Mouse (Mus musculus): ENCODE results near the gene Galnt10. TPM values are rescaled to one million over a fixed set of nuclear protein-coding genes. Genes with fewer than 3 reads are reported as not detected.

The Galnt10 gene
- polyA plus RNA-seq, 1 experiment from 2014 or later, result 6.1 TPM

GRCm38 (mm10) chr11:57631805-57632485 lies 13.3 kb upstream of the Galnt10 start:
- Histone ChIP-seq H3K27me3 (replicated peaks; ENCODE audit: insufficient read depth, low read length) (0 out of 2 replicates have a peak, but pooled peaks cover 4% of the 10 kb centered on the region), H3K9ac (replicated peaks; ENCODE audit: low read depth) (no peak overlapping the region), H3K4me1 (ENCODE audit: insufficient read depth, low read depth, low read length) (no peaks in the 10 kb centered on the region), H3K4me3 (ENCODE audit: low read depth, low read length) (no peak overlapping the region), H3K27ac (ENCODE audit: low read length) (no peak overlapping the region), H3K36me3 (ENCODE audit: insufficient read depth, low read length) (no peaks in the 10 kb centered on the region), H3K4me2 (replicated peaks; ENCODE audit: low read depth, low read length) (no peak overlapping the region), H3K9me3 (ENCODE audit: low read length) (no peaks in the 10 kb centered on the region)
- DNase-seq (ENCODE audit: low spot score), result no peak
- ATAC-seq, result no peak
- 67% methylated on average over 7 of the region's 7 CpGs for WGBS
- TF ChIP-seq EP300 (IDR thresholded peaks at IDR 0.05) (no peak), CTCF (IDR thresholded peaks at IDR 0.05) (no peak)

- Histone ChIP-seq H3K9ac (replicated peaks; ENCODE audit: low read depth) (no peak overlapping the region), H3K4me2 (replicated peaks; ENCODE audit: low read depth, low read length) (no peak overlapping the region), H3K27me3 (replicated peaks; ENCODE audit: insufficient read depth, low read length) (0 out of 2 replicates have a peak, but pooled peaks cover 4% of the 10 kb centered on the region), H3K36me3 (ENCODE audit: insufficient read depth, low read length) (no peaks in the 10 kb centered on the region), H3K4me1 (ENCODE audit: insufficient read depth, low read depth, low read length) (no peaks in the 10 kb centered on the region), H3K9me3 (ENCODE audit: low read length) (no peaks in the 10 kb centered on the region), H3K27ac (ENCODE audit: low read length) (no peak overlapping the region), H3K4me3 (ENCODE audit: low read depth, low read length) (no peak overlapping the region)
- ATAC-seq (no peak), DNase-seq (ENCODE audit: low spot score) (no peak)
- TF ChIP-seq CTCF (IDR thresholded peaks at IDR 0.05) (no peak), EP300 (IDR thresholded peaks at IDR 0.05) (no peak)
- WGBS, result 89% methylated on average over 2 of the region's 2 CpGs
Observed at GRCm38 (mm10) chr11:57633006-57633405, 12.2 kb upstream of the Galnt10 start.

- Histone ChIP-seq H3K36me3 (ENCODE audit: insufficient read depth, low read length) (no peaks in the 10 kb centered on the region), H3K9me3 (ENCODE audit: low read length) (no peaks in the 10 kb centered on the region), H3K4me1 (ENCODE audit: insufficient read depth, low read depth, low read length) (no peaks in the 10 kb centered on the region), H3K9ac (replicated peaks; ENCODE audit: low read depth) (no peak overlapping the region), H3K4me2 (replicated peaks; ENCODE audit: low read depth, low read length) (no peak overlapping the region), H3K27ac (ENCODE audit: low read length) (no peak overlapping the region), H3K4me3 (ENCODE audit: low read depth, low read length) (no peak overlapping the region), H3K27me3 (replicated peaks; ENCODE audit: insufficient read depth, low read length) (0 out of 2 replicates have a peak, but pooled peaks cover 4% of the 10 kb centered on the region)
- TF ChIP-seq CTCF (IDR thresholded peaks at IDR 0.05) (no peak), EP300 (IDR thresholded peaks at IDR 0.05) (no peak)
- DNase-seq (ENCODE audit: low spot score) (no peak), ATAC-seq (no peak)
- 61% methylated on average over 6 of the region's 6 CpGs for WGBS
Observed at GRCm38 (mm10) chr11:57633975-57634585, 11.2 kb upstream of the Galnt10 start.

GRCm38 (mm10) chr11:57635148-57635547 lies 10.1 kb upstream of the Galnt10 start:
- Histone ChIP-seq H3K4me1 (ENCODE audit: insufficient read depth, low read depth, low read length) (no peaks in the 10 kb centered on the region), H3K27ac (ENCODE audit: low read length) (no peak overlapping the region), H3K9ac (replicated peaks; ENCODE audit: low read depth) (no peak overlapping the region), H3K4me2 (replicated peaks; ENCODE audit: low read depth, low read length) (no peak overlapping the region), H3K36me3 (ENCODE audit: insufficient read depth, low read length) (no peaks in the 10 kb centered on the region), H3K27me3 (replicated peaks; ENCODE audit: insufficient read depth, low read length) (0 out of 2 replicates have a peak, but pooled peaks cover 4% of the 10 kb centered on the region), H3K4me3 (ENCODE audit: low read depth, low read length) (no peak overlapping the region), H3K9me3 (ENCODE audit: low read length) (no peaks in the 10 kb centered on the region)
- no peak for ATAC-seq
- WGBS, result 22% methylated on average over 9 of the region's 9 CpGs
- no peak for DNase-seq (ENCODE audit: low spot score)
- TF ChIP-seq CTCF (IDR thresholded peaks at IDR 0.05), result no peak
- TF ChIP-seq EP300 (IDR thresholded peaks at IDR 0.05), result no peak

- ATAC-seq, result no peak
- no peak overlapping the region for H3K27ac ChIP-seq (ENCODE audit: low read length)
- H3K9me3 ChIP-seq (ENCODE audit: low read length), result no peaks in the 10 kb centered on the region
- H3K4me3 ChIP-seq (ENCODE audit: low read depth, low read length), result no peak overlapping the region
- 0 out of 2 replicates have a peak, but pooled peaks cover 3% of the 10 kb centered on the region for H3K4me1 ChIP-seq (ENCODE audit: insufficient read depth, low read depth, low read length)
- no peak for DNase-seq (ENCODE audit: low spot score)
- no peak overlapping the region for H3K9ac ChIP-seq (replicated peaks; ENCODE audit: low read depth)
- no peak for TF ChIP-seq EP300 (IDR thresholded peaks at IDR 0.05)
- no peak for TF ChIP-seq CTCF (IDR thresholded peaks at IDR 0.05)
- H3K27me3 ChIP-seq (replicated peaks; ENCODE audit: insufficient read depth, low read length), result no peaks in the 10 kb centered on the region
- WGBS, result 64% methylated on average over 2 of the region's 2 CpGs
- no peak overlapping the region for H3K4me2 ChIP-seq (replicated peaks; ENCODE audit: low read depth, low read length)
- no peaks in the 10 kb centered on the region for H3K36me3 ChIP-seq (ENCODE audit: insufficient read depth, low read length)
Observed at GRCm38 (mm10) chr11:57643691-57644090, 1.6 kb upstream of the Galnt10 start.

- ATAC-seq, result peak; percentile 43
Observed at GRCm38 (mm10) chr11:57644245-57645017, 811 bp upstream of the Galnt10 start.

More at GRCm38 (mm10) chr11:57644245-57645017, 811 bp upstream of the Galnt10 start:
- H3K4me3 ChIP-seq (ENCODE audit: low read depth, low read length), result peak overlapping the region; percentile 60
- peak overlapping the region; percentile 97 for H3K4me2 ChIP-seq (replicated peaks; ENCODE audit: low read depth, low read length)
- H3K9me3 ChIP-seq (ENCODE audit: low read length), result no peaks in the 10 kb centered on the region
- peak overlapping the region; percentile 46 for H3K9ac ChIP-seq (replicated peaks; ENCODE audit: low read depth)
- DNase-seq (ENCODE audit: low spot score), result peak; percentile 40
- TF ChIP-seq CTCF (IDR thresholded peaks at IDR 0.05) (no peak), EP300 (IDR thresholded peaks at IDR 0.05) (no peak)
- WGBS, result under 1% methylated on average over 30 of the region's 30 CpGs
- peak overlapping the region; percentile 54 for H3K27ac ChIP-seq (ENCODE audit: low read length)
- no peaks in the 10 kb centered on the region for H3K27me3 ChIP-seq (replicated peaks; ENCODE audit: insufficient read depth, low read length)
- no peaks in the 10 kb centered on the region for H3K36me3 ChIP-seq (ENCODE audit: insufficient read depth, low read length)
- 0 out of 2 replicates have a peak, but pooled peaks cover 3% of the 10 kb centered on the region for H3K4me1 ChIP-seq (ENCODE audit: insufficient read depth, low read depth, low read length)

Data from lung, postnatal 0 days (tissue).